Mouse (Mus musculus): ENCODE results near the gene Gm20458.

GRCm38 (mm10) chr2:164414167-164414566 lies 46.6 kb upstream of the Gm20458 start:
- no peak for TF ChIP-seq CTCF (IDR thresholded peaks at IDR 0.05; ENCODE audit: borderline replicate concordance, extremely low read depth, insufficient read depth, insufficient read length)
- no peak for TF ChIP-seq POLR2A (IDR thresholded peaks at IDR 0.05; ENCODE audit: borderline replicate concordance, extremely low read depth, insufficient read depth, insufficient read length, poor library complexity, severe bottlenecking)

All from brain, embryonic 14.5 days (tissue).